Mouse (Mus musculus): ENCODE data around the gene Hoxc8. TPM values are rescaled to one million over a fixed set of nuclear protein-coding genes. Genes with fewer than 3 reads are reported as not detected.

Gene Hoxc8
- polyA plus RNA-seq, 1 experiment from 2014 or later, result not detected

DNA sequence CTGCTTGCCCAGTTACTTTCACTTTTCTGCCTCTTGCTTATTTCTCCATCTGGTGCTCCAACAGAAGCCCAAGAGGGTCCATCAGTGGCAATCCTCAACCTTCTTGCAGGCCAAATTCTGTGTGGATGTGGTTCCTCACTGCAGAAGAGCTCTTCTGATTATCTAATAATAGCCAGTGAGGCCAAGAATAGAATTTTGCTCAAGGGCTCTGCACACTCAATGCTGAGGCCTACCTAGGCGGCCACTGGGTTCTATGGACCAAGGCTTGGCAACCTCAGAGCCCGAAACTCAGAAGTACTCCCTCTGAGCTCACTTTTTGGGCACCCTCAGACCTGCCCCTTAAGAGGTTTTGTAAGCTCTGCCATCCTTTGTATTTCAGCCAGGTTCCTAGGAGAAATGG, 11.0 kb downstream of the Hoxc8 start:
- H3K4me1 ChIP-seq, result peaks cover 19% of the 10 kb centered on the region
- H3K9ac ChIP-seq, result no peak overlapping the region
- no peak overlapping the region for H3K27ac ChIP-seq (replicated peaks)
- H3K36me3 ChIP-seq, result no peaks in the 10 kb centered on the region
- no peaks in the 10 kb centered on the region for H3K9me3 ChIP-seq (replicated peaks)
- H3K4me2 ChIP-seq (replicated peaks), result no peak overlapping the region
- no peak overlapping the region for H3K4me3 ChIP-seq (replicated peaks)
- WGBS, result 13% methylated on average over 2 of the region's 2 CpGs
- no peak for ATAC-seq (ENCODE audit: insufficient number of reproducible peaks, low FRiP score, low TSS enrichment, low read depth)
- H3K27me3 ChIP-seq, result peaks cover 98% of the 10 kb centered on the region

DNA sequence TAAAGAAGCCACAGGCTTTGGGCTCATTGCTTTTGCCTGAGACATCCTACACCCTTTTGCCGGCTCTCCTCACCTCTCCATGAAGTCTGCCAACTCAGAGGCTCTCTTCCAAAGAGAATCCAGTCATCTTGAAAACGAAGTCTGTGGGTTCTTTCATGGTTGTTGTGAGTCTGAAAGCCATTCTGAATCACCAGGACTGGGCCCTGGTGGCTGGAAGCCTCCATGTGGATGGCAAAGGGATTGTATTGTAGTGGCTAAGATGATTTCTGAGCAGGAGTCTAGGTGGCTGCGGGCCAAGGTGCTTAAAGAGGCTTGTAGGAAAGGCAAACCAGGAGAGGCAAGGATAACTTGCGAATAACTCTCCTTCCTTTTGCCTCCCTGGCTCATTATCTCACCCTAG, 11.7 kb downstream of the Hoxc8 start:
- no peaks in the 10 kb centered on the region for H3K9me3 ChIP-seq (replicated peaks)
- 9% methylated on average over 4 of the region's 4 CpGs for WGBS
- H3K4me3 ChIP-seq (replicated peaks), result no peak overlapping the region
- H3K27me3 ChIP-seq, result peaks cover 98% of the 10 kb centered on the region
- no peaks in the 10 kb centered on the region for H3K36me3 ChIP-seq
- H3K4me2 ChIP-seq (replicated peaks), result no peak overlapping the region
- no peak overlapping the region for H3K9ac ChIP-seq
- H3K4me1 ChIP-seq, result peaks cover 19% of the 10 kb centered on the region
- H3K27ac ChIP-seq (replicated peaks), result no peak overlapping the region
- no peak for ATAC-seq (ENCODE audit: insufficient number of reproducible peaks, low FRiP score, low TSS enrichment, low read depth)

DNA sequence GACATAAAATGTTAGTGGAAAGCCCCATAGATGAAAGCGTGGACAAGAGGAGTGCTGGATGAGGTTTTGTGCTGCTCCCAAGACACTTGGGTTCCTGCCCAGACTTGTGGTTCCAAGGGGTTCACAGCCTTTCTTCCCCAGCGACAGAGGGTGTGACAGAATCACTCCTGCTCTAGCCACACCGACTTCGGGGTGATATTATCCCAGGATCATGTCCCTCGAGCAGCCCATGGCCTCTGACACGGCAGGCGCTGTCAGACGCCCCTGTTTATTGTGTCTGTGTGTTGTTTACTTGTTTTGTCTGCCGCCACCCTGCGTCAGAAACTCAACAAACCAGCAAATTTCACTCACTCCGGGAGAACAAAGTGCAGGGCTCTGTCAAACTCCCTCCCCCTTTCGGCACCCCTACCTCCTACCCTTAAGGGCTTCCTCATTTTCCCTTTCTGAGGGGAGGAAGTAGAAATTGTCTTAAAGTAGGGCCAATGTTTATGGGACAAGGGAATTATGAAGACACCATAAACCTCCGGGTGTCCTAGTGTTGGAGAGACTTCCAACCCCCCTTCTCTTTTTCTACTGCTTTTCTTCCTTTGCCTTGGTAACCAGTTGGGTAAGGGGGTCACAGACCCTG, 12.5 kb downstream of the Hoxc8 start:
- WGBS, result 5% methylated on average over 13 of the region's 13 CpGs
- Histone ChIP-seq H3K36me3 (no peaks in the 10 kb centered on the region), H3K27ac (replicated peaks) (no peak overlapping the region), H3K4me1 (peaks cover 19% of the 10 kb centered on the region), H3K4me2 (replicated peaks) (no peak overlapping the region), H3K4me3 (replicated peaks) (no peak overlapping the region), H3K9ac (no peak overlapping the region), H3K27me3 (peaks cover 98% of the 10 kb centered on the region), H3K9me3 (replicated peaks) (no peaks in the 10 kb centered on the region)
- ATAC-seq (ENCODE audit: insufficient number of reproducible peaks, low FRiP score, low TSS enrichment, low read depth), result no peak

DNA sequence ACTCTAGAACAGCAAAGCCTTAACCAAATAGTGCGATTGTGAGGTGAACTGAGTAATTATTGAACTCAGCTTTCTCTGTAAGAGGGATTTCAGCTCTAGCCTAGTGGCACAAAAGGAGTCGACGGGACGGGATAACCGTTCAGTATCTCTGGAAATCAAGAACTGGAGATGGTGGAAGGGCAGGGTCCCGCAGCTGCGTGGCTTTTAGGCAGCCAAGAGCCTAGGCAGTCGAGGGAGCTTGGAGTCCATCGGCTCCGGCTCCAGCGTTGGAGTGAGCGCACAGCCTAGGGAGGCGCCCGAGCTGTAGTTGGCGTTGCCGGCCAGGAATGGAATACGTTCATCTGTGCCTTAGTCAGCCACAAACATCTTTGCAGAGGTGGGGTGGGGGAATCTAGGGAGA, 14.9 kb downstream of the Hoxc8 start:
- no peaks in the 10 kb centered on the region for H3K36me3 ChIP-seq
- no peak overlapping the region for H3K4me3 ChIP-seq (replicated peaks)
- WGBS, result under 1% methylated on average over 17 of the region's 17 CpGs
- H3K27ac ChIP-seq (replicated peaks), result no peak overlapping the region
- H3K4me1 ChIP-seq, result peaks cover 3% of the 10 kb centered on the region
- no peak overlapping the region for H3K4me2 ChIP-seq (replicated peaks)
- H3K9ac ChIP-seq, result no peak overlapping the region
- H3K9me3 ChIP-seq (replicated peaks), result no peaks in the 10 kb centered on the region
- no peak for ATAC-seq (ENCODE audit: insufficient number of reproducible peaks, low FRiP score, low TSS enrichment, low read depth)
- peaks cover 98% of the 10 kb centered on the region for H3K27me3 ChIP-seq

DNA sequence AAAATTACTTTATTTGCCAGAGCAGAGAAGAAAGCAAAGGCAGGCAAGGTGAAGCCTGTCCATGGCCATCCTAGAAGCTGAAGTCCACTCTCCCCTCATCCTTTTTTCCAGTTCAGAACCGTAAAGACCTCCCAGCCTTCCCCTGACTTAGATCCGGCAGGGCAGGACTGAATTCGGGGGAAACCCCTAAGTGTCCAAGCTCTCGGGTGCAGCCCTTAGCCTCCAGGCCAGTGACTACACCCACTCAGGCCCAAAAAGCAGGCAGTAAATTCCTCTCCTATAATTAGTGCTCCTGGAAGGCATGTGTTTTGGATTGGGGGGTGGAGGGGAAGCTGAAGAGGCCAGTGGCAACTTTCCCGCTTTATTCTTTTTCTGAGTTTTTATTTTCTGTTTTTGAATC, 15.4 kb downstream of the Hoxc8 start:
- no peak overlapping the region for H3K9ac ChIP-seq
- H3K4me1 ChIP-seq, result no peaks in the 10 kb centered on the region
- no peaks in the 10 kb centered on the region for H3K9me3 ChIP-seq (replicated peaks)
- ATAC-seq (ENCODE audit: insufficient number of reproducible peaks, low FRiP score, low TSS enrichment, low read depth), result no peak
- no peak overlapping the region for H3K4me2 ChIP-seq (replicated peaks)
- H3K27me3 ChIP-seq, result peaks cover 98% of the 10 kb centered on the region
- H3K4me3 ChIP-seq (replicated peaks), result no peak overlapping the region
- H3K36me3 ChIP-seq, result no peaks in the 10 kb centered on the region
- 5% methylated on average over 5 of the region's 5 CpGs for WGBS
- H3K27ac ChIP-seq (replicated peaks), result no peak overlapping the region

DNA sequence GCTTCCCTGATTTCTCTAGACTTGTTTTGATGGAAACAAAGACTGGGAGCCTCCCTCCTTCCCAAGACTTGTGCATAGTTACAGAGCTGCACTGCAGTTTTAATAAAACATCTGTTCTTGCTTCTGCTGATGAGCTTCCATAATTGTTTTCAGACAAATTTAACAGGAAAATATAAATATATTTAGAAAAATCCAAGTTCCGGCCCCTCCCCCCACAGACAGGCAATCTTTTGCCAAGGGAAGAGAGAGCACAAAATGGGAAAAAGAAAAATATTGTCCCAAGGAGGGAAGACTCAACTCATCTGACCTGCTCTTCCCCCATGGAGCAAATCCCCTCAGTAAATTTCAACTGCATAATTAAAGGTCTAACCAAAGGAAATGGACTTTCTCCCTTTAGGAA, 15.9 kb downstream of the Hoxc8 start:
- H3K4me1 ChIP-seq, result no peaks in the 10 kb centered on the region
- H3K4me3 ChIP-seq (replicated peaks), result no peak overlapping the region
- peaks cover 98% of the 10 kb centered on the region for H3K27me3 ChIP-seq
- no peak for ATAC-seq (ENCODE audit: insufficient number of reproducible peaks, low FRiP score, low TSS enrichment, low read depth)
- no peak overlapping the region for H3K9ac ChIP-seq
- no peaks in the 10 kb centered on the region for H3K36me3 ChIP-seq
- no peak overlapping the region for H3K4me2 ChIP-seq (replicated peaks)
- H3K27ac ChIP-seq (replicated peaks), result no peak overlapping the region
- H3K9me3 ChIP-seq (replicated peaks), result no peaks in the 10 kb centered on the region
- 6% methylated on average over 1 of the region's 1 CpGs for WGBS

DNA sequence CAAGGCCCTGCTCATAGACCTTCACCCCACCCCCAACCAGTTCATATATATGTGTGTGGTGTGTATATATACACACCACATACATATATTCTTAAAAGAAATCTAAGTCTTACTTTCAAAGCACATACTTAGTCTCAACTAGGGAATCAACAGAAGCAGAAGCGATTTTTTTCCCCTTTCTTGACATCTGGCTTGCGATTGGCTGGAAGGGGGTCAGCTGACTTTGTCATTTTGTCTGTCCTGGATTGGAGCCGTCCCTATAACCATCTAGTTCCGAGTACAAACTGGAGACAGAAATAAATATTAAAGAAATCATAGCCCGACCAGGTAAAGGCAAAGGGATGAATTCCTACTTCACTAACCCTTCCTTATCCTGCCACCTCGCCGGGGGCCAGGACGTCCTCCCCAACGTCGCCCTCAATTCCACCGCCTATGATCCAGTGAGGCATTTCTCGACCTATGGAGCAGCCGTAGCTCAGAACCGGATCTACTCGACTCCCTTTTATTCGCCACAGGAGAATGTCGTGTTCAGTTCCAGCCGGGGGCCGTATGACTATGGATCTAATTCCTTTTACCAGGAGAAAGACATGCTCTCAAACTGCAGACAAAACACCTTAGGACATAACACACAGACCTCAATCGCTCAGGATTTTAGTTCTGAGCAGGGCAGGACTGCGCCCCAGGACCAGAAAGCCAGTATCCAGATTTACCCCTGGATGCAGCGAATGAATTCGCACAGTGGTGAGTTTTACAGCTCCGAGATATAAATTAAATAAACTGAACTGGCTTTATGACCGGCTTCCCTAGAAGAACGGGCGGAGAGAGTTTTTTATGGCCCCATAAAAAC, 19.1 kb downstream of the Hoxc8 start:
- no peaks in the 10 kb centered on the region for H3K36me3 ChIP-seq
- H3K27me3 ChIP-seq, result peaks cover 98% of the 10 kb centered on the region
- peaks cover 7% of the 10 kb centered on the region for H3K4me1 ChIP-seq
- 0 out of 2 replicates have a peak overlapping the region, but pooled peaks have one; percentile 2 for H3K4me3 ChIP-seq (replicated peaks)
- H3K9me3 ChIP-seq (replicated peaks), result no peaks in the 10 kb centered on the region
- 3% methylated on average over 27 of the region's 27 CpGs for WGBS
- ATAC-seq (ENCODE audit: insufficient number of reproducible peaks, low FRiP score, low TSS enrichment, low read depth), result no peak
- H3K27ac ChIP-seq (replicated peaks), result no peak overlapping the region
- H3K9ac ChIP-seq, result no peak overlapping the region
- no peak overlapping the region for H3K4me2 ChIP-seq (replicated peaks)

DNA sequence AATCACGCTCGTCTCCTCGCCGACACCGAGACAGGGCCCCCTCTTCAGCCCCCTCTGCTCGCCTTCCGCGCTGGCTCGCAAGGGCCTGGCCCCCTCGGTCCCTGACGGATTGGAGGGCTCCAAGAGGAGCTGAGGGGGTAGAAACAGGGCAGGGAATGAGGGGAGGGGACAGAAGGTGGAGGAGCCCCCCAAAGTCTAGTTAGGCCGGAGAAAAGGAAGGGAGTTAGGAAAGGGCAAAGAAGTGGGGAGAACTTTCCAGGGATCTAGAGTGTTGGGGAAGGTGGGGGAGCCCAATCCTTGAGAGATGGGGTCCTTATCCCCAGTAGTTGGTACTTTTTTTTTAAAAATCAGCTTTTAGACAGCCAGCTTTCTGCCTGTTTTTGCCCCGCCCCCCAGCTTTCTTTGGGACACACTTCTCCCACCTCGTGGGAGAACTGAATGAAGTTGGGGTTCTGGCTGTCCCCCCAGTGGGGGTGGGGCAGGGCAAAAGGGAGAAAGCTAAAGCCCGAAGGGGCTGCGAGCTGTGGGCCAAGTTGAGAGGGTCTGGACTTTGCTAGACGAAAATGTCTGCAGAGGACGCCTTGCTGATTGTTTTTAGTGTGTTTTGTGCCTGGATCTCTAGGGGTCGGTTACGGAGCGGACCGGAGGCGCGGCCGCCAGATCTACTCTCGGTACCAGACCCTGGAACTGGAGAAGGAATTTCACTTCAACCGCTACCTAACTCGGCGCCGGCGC, 19.9 kb downstream of the Hoxc8 start:
- ATAC-seq (ENCODE audit: insufficient number of reproducible peaks, low FRiP score, low TSS enrichment, low read depth), result no peak
- Histone ChIP-seq H3K36me3 (no peaks in the 10 kb centered on the region), H3K4me1 (peaks cover 15% of the 10 kb centered on the region), H3K27ac (replicated peaks) (no peak overlapping the region), H3K27me3 (peaks cover 98% of the 10 kb centered on the region), H3K9ac (no peak overlapping the region), H3K4me3 (replicated peaks) (no peak overlapping the region), H3K4me2 (replicated peaks) (no peak overlapping the region), H3K9me3 (replicated peaks) (no peaks in the 10 kb centered on the region)
- WGBS, result 4% methylated on average over 31 of the region's 31 CpGs

DNA sequence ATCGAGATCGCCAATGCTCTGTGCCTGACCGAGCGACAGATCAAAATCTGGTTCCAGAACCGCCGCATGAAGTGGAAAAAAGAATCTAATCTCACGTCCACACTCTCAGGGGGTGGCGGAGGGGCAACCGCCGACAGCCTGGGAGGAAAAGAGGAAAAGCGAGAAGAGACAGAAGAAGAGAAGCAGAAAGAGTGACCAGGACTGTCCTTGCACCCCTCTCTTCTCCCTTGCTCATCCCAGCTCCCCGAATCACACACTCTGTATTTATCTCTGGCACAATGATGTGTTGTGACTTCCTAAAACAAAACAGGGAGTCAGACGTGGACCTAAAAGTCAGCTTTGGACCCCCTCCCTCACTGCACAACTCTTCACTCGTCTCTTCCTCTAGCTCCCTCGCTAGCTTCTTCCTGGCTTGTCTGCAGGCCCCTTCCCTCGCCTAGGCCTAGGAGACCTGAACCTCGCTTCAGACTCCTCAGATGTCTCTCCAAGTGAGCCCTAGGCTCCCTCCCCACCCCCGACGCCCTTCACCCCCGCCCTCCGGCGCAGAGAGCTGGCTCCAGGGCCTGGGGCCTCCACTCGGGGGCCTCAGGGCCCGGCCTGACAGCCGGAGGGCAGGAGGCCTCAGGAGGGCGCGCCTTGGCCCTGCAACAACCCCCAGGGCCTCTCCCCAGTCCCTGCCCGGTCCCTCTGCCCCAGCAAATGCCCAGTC, 20.6 kb downstream of the Hoxc8 start:
- WGBS, result 6% methylated on average over 28 of the region's 28 CpGs
- H3K9me3 ChIP-seq (replicated peaks), result no peaks in the 10 kb centered on the region
- H3K4me2 ChIP-seq (replicated peaks), result no peak overlapping the region
- H3K4me3 ChIP-seq (replicated peaks), result no peak overlapping the region
- H3K4me1 ChIP-seq, result peaks cover 17% of the 10 kb centered on the region
- peaks cover 98% of the 10 kb centered on the region for H3K27me3 ChIP-seq
- no peak for ATAC-seq (ENCODE audit: insufficient number of reproducible peaks, low FRiP score, low TSS enrichment, low read depth)
- no peak overlapping the region for H3K9ac ChIP-seq
- H3K27ac ChIP-seq (replicated peaks), result no peak overlapping the region
- no peaks in the 10 kb centered on the region for H3K36me3 ChIP-seq

DNA sequence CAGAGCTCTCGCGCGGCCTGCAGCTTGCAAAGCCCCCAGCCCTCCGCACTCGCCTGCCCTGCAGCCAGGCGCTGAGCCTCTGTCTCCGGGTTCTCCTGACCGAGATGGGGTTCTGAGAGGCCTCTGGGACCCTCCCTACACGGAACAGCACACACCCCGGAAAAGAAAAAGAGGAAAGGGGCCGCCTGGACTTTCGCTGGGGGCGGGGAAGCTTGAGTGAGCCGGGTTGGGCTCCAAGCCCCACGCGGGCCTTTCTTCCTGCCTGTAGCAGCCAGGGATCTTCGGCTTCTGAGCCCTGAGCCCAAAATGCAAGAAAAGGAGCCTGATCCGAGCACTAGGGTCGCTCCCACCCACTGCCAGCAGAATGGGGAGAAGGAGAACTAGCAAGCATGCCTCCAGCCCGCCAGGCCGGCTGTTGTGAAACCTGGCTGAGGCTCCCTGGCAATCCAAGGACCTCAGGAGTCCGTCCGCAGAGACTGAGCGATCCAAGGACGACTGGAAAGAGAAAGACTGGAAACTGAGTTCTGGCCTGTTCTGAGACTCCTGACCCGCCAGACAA, 21.6 kb downstream of the Hoxc8 start:
- Histone ChIP-seq H3K9me3 (replicated peaks) (no peaks in the 10 kb centered on the region), H3K4me1 (peaks cover 17% of the 10 kb centered on the region), H3K4me3 (replicated peaks) (no peak overlapping the region), H3K9ac (no peak overlapping the region), H3K27ac (replicated peaks) (no peak overlapping the region), H3K36me3 (no peaks in the 10 kb centered on the region), H3K27me3 (peaks cover 98% of the 10 kb centered on the region), H3K4me2 (replicated peaks) (no peak overlapping the region)
- ATAC-seq (ENCODE audit: insufficient number of reproducible peaks, low FRiP score, low TSS enrichment, low read depth), result no peak
- 11% methylated on average over 26 of the region's 26 CpGs for WGBS

All from embryonic facial prominence, embryonic 15.5 days (tissue).